Mouse (Mus musculus) embryonic facial prominence, embryonic 11.5 days (tissue): ENCODE data around the gene Mvb12a. TPM values are rescaled to one million over a fixed set of nuclear protein-coding genes. Genes with fewer than 3 reads are reported as not detected.
"Not testable (repeated sequence)": the region's sequence is repeated elsewhere in the genome, so short reads cannot be mapped to it uniquely, and the experiment has no call there.

Experiments used
- ATAC-seq: fragments of 200-750 bp; cut with Nextera tagmentation; replicated peaks from 2 replicates; pipeline ENCODE4 v1.8.0; 2017; ENCODE audit warnings: low read depth; ENCODE audit not compliant: insufficient number of reproducible peaks, low FRiP score, low TSS enrichment
- DNase-seq: peaks from one replicate; pipeline ENCODE4 v3.0.0-alpha.2; 2015; ENCODE audit warnings: low spot score
- H3K27ac ChIP-seq: fragments of 300-500 bp; sonication (generic); replicated peaks from 2 replicates; pipeline ENCODE4 v1.5.1; 2014; ENCODE audit warnings: mild to moderate bottlenecking, low read depth, low read length, control low read depth
- H3K27me3 ChIP-seq: fragments of 300-500 bp; sonication (generic); 2 replicates; pipeline ENCODE4 v1.6.1; 2014; ENCODE audit warnings: mild to moderate bottlenecking, low read length, moderate library complexity, mixed read lengths; ENCODE audit not compliant: control insufficient read depth, insufficient read depth
- H3K36me3 ChIP-seq: fragments of 300-500 bp; sonication (generic); replicated peaks from 2 replicates; pipeline ENCODE4 v1.6.1; 2014; ENCODE audit warnings: low read depth, mild to moderate bottlenecking, low read length, moderate library complexity, mixed read lengths; ENCODE audit not compliant: control insufficient read depth, insufficient read depth
- H3K4me1 ChIP-seq: fragments of 300-500 bp; sonication (generic); 2 replicates; pipeline ENCODE4 v1.6.1; 2014; ENCODE audit warnings: low read length, mixed read lengths; ENCODE audit not compliant: control insufficient read depth, insufficient read depth
- H3K4me2 ChIP-seq: fragments of 300-500 bp; sonication (generic); 2 replicates; pipeline ENCODE4 v1.6.1; 2014; ENCODE audit warnings: low read depth, mild to moderate bottlenecking, control low read depth, low read length, moderate library complexity
- H3K4me3 ChIP-seq: fragments of 300-500 bp; sonication (generic); 2 replicates; pipeline ENCODE4 v1.5.1; 2014; ENCODE audit warnings: low read depth, low read length, control low read depth
- H3K9ac ChIP-seq: fragments of 300-500 bp; sonication (generic); replicated peaks from 2 replicates; pipeline ENCODE4 v1.6.1; 2014; ENCODE audit warnings: mild to moderate bottlenecking, control low read depth, low read length
- H3K9me3 ChIP-seq: fragments of 300-500 bp; sonication (generic); replicated peaks from 2 replicates; pipeline ENCODE4 v1.6.1; 2016; ENCODE audit warnings: mild to moderate bottlenecking, low read length, inconsistent platforms, mixed read lengths; ENCODE audit not compliant: control insufficient read depth
- WGBS: fragments of 180-500 bp; shearing (Covaris S2); extraction: QIAGEN DNeasy Blood & Tissue Kit; methylation state at CpG from one replicate; pipeline ENCODE4 v1.1.7; 2014; 5-methylcytosine and 5-hydroxymethylcytosine counted together
- polyA plus RNA-seq: library from polyadenylated mRNA; unstranded; fragments of >200 nt; fragmentation: Nextera tagmentation; extraction: Ambion mirVana; gene quantifications from 2 replicates; pipeline ENCODE4 v1.2.1, GENCODE M21; 2014

Gene Mvb12a
- polyA plus RNA-seq, 1 experiment from 2014 or later = 53.4 TPM

- no peak overlapping the region for H3K9ac ChIP-seq
- H3K9me3 ChIP-seq = no peaks in the 10 kb centered on the region
- DNase-seq = peak; percentile 37
- WGBS = 8% methylated on average over 6 of the region's 6 CpGs
- no peak overlapping the region for H3K4me3 ChIP-seq
- no peak overlapping the region for H3K27ac ChIP-seq
- H3K36me3 ChIP-seq = no peaks in the 10 kb centered on the region
- no peaks in the 10 kb centered on the region for H3K27me3 ChIP-seq
- no peaks in the 10 kb centered on the region for H3K4me1 ChIP-seq
- no peak overlapping the region for H3K4me2 ChIP-seq
- ATAC-seq = no peak
These were observed 25.9 kb upstream of the Mvb12a start for GRCm38 (mm10) chr8:71516786-71517185.

- not testable (repeated sequence) for H3K4me2 ChIP-seq, H3K9ac ChIP-seq, H3K4me3 ChIP-seq, H3K27ac ChIP-seq, H3K36me3 ChIP-seq, H3K4me1 ChIP-seq, ATAC-seq, H3K27me3 ChIP-seq, H3K9me3 ChIP-seq
- 45% methylated on average over 10 of the region's 10 CpGs for WGBS
- peak; percentile 89 for DNase-seq
These were observed 23.5 kb upstream of the Mvb12a start for GRCm38 (mm10) chr8:71519037-71519825.

DNA sequence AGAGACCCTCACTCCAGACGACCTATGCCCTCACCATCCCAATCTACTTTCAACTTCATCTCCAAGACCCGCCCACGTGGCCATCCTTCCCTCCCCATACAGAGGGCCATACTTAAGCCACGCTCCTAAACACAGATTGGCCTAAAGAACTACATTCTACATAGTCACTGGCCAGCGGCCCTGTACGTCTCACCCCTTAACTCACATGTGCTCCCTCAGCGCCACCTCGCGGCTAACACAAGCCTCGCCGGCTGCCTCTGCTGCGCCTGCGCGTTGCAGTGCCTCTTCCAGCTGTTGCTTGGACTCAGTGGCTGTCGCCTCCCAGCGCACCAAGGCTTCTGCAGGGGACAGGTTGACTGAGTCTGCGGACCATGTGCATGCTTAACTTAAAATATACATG, 21.1 kb upstream of the Mvb12a start:
- Histone ChIP-seq H3K27me3 (peaks cover 17% of the 10 kb centered on the region), H3K27ac (no peak overlapping the region), H3K36me3 (no peaks in the 10 kb centered on the region), H3K9ac (no peak overlapping the region), H3K9me3 (no peaks in the 10 kb centered on the region), H3K4me2 (no peak overlapping the region), H3K4me3 (no peak overlapping the region), H3K4me1 (no peaks in the 10 kb centered on the region)
- WGBS = 2% methylated on average over 17 of the region's 17 CpGs
- ATAC-seq (peak; percentile 71), DNase-seq (peak; percentile 94)

- Histone ChIP-seq H3K9ac (peak within 1 kb of the TSS; percentile 0; the same call in 1 of the 2 replicates), H3K4me3 (no peak within 1 kb of the TSS), H3K27me3 (peaks cover 21% of the 10 kb centered on the region), H3K4me1 (no peaks in the 10 kb centered on the region), H3K9me3 (no peaks in the 10 kb centered on the region), H3K4me2 (peak within 1 kb of the TSS; percentile 11; the same call in 1 of the 2 replicates), H3K36me3 (no peaks in the 10 kb centered on the region), H3K27ac (no peak within 1 kb of the TSS)
- DNase-seq (no peak), ATAC-seq (no peak)
- 6% methylated on average over 46 of the region's 46 CpGs for WGBS
These were observed 17.3 kb upstream of the Mvb12a start, which contains the start of gene Ccdc194 for GRCm38 (mm10) chr8:71525226-71526050. TSS of gene Ccdc194 (minus strand) at chr8:71525711.

DNA sequence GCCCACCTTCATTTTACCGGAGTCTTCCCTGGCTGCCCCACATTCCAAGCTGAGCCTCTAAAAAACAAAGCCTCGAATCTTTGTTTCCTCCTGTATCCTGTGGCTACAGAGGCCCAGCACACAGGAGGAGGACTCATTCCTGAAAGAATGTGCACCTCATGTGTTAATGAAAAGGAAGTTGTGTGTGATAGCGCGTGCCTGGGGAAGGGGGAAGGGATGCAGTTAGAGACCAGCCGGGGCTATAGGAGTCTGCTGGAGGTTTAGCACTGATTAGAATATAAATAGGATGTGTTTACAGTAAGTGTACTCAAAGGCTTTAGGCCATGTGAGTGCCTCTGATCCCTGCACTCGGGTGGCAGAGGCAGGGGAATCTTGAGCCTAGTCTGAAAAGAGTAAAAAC, 16.4 kb upstream of the Mvb12a start:
- Histone ChIP-seq H3K4me3 (no peak overlapping the region), H3K9ac (no peak overlapping the region), H3K27me3 (peaks cover 21% of the 10 kb centered on the region), H3K27ac (no peak overlapping the region), H3K36me3 (no peaks in the 10 kb centered on the region), H3K4me2 (no peak overlapping the region), H3K9me3 (no peaks in the 10 kb centered on the region), H3K4me1 (no peaks in the 10 kb centered on the region)
- 6% methylated on average over 6 of the region's 6 CpGs for WGBS
- peak; percentile 35 for DNase-seq
- no peak for ATAC-seq

DNA sequence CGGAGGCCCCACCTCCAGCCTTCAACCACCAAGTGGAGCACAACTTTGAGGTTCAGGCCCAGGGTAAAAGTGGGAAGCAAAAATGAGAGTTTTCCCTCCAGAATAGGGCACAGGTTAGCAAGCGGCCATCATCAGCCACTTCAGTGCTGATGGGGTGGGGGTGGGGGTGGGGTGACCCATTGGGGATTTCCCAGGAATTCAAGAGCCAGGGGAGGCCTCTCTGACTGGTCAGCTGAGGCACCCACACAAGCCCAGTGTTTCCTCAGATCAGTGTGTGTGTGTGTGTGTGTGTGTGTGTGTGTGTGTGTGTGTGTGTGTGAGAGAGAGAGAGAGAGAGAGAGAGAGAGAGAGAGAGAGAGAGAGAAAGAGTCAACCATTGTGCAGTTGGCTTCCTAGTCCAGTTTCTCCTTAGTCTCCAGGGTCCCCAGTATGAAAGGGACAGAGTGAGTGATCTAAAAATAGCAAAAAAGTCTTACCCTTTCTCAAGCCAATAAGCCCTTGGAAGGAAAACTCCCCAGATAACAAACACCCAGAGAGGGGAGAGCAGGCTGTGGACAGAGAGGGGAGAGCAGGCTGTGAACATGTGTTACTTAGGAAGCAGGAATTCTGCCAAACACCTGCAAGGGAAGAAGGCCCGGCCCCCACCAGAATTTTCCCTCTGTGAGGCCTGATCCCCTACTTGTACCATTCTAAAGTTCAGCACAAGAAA, 15.4 kb upstream of the Mvb12a start:
- Histone ChIP-seq H3K4me3 (no peak overlapping the region), H3K36me3 (no peaks in the 10 kb centered on the region), H3K27ac (no peak overlapping the region), H3K4me1 (no peaks in the 10 kb centered on the region), H3K4me2 (no peak overlapping the region), H3K9ac (no peak overlapping the region), H3K9me3 (no peaks in the 10 kb centered on the region), H3K27me3 (peaks cover 21% of the 10 kb centered on the region)
- ATAC-seq = no peak
- DNase-seq = no peak
- 53% methylated on average over 3 of the region's 3 CpGs for WGBS

DNA sequence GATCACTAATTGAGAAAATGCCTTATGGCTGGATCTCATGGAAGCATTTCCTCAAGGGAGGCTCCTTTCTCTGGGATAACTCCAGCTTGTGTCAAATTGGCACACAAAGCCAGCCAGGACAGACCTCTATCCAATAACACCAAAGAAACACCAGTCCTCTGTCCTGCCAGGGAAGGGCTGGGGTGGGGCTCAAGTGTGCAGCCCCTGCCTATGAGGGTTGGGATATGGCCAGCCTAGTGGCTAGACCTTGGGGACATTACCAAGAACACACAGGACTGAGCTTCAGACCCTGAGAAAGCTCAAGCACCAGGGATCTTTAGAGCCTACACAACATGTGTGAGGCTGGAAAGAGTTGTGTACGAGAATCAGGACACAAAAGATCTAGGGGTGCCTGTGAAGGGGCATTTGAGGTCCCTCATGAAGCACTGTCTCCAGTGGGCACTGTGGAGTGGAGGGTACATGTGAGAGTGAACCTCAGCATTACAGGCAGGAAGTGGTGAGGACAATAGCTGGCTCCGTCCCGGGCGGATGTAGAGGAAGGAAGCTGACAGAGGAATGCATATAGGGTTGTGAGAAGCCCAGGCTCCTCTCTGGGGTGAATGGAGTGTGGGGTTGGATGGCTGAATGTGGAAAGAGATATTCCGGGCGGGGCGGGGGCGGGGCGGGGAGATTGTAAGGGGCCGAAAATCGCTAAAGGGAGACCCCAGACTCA, 14.2 kb upstream of the Mvb12a start:
- no peaks in the 10 kb centered on the region for H3K4me1 ChIP-seq
- peaks cover 21% of the 10 kb centered on the region for H3K27me3 ChIP-seq
- no peaks in the 10 kb centered on the region for H3K36me3 ChIP-seq
- H3K27ac ChIP-seq = no peak overlapping the region
- 82% methylated on average over 11 of the region's 11 CpGs for WGBS
- ATAC-seq = 0 out of 2 replicates have a peak, but pooled peaks have one; percentile 31
- H3K4me2 ChIP-seq = no peak overlapping the region
- no peaks in the 10 kb centered on the region for H3K9me3 ChIP-seq
- H3K9ac ChIP-seq = no peak overlapping the region
- no peak overlapping the region for H3K4me3 ChIP-seq
- no peak for DNase-seq
